Mouse (Mus musculus) kidney, adult 2 months (tissue): ENCODE data around the gene Cfb. TPM values are rescaled to one million over a fixed set of nuclear protein-coding genes. Genes with fewer than 3 reads are reported as not detected.

Experiments
- DNase-seq: peaks from one replicate; pipeline ENCODE4 v3.0.0; 2021
- H3K27ac ChIP-seq: fragments of 200-500 bp; 2 replicates; pipeline ENCODE4 v1.5.1; 2012; ENCODE audit warnings: low read depth, low read length, control low read depth, inconsistent platforms; ENCODE audit not compliant: insufficient read depth
- H3K27me3 ChIP-seq: fragments of 200-500 bp; replicated peaks from 2 replicates; pipeline ENCODE4 v1.6.1; 2012; ENCODE audit warnings: mild to moderate bottlenecking, moderate library complexity, low read length, inconsistent platforms; ENCODE audit not compliant: control insufficient read depth, insufficient read depth
- H3K36me3 ChIP-seq: fragments of 200-500 bp; 2 replicates; pipeline ENCODE4 v1.6.1; 2012; ENCODE audit warnings: mild to moderate bottlenecking, moderate library complexity, low read length, inconsistent platforms; ENCODE audit not compliant: control insufficient read depth, insufficient read depth
- H3K4me1 ChIP-seq: fragments of 200-500 bp; 2 replicates; pipeline ENCODE4 v1.6.1; 2011; ENCODE audit warnings: low read length; ENCODE audit not compliant: control insufficient read depth, insufficient read depth
- H3K4me3 ChIP-seq: fragments of 200-500 bp; 2 replicates; pipeline ENCODE4 v1.5.1; 2011; ENCODE audit warnings: mild to moderate bottlenecking, low read depth, low read length, control low read depth; ENCODE audit not compliant: insufficient read depth
- CTCF ChIP-seq: fragments of 200-500 bp; conservative IDR thresholded peaks from 2 replicates; pipeline ENCODE4 v1.5.1; 2011; ENCODE audit warnings: low read depth, mild to moderate bottlenecking, control low read depth, low read length, moderate library complexity, mixed read lengths; ENCODE audit not compliant: insufficient read depth, insufficient read length
- POLR2A ChIP-seq: fragments of 200-500 bp; IDR thresholded peaks from one replicate; pipeline ENCODE4 v1.6.1; 2011; ENCODE audit warnings: low read depth, low read length, control low read depth
- WGBS: fragments of 180-500 bp; shearing (Covaris S2); methylation state at CpG from one replicate; pipeline ENCODE4 v1.1.7; 2018; 5-methylcytosine and 5-hydroxymethylcytosine counted together
- polyA plus RNA-seq: library from polyadenylated mRNA; depleted of rRNA; stranded (reverse); fragments of >200 nt; gene quantifications from 2 replicates; pipeline ENCODE4 v1.2.3, GENCODE M21; 2012

Gene Cfb
- polyA plus RNA-seq, 1 experiment: 199 TPM

GRCm38 (mm10) chr17:34899053-34899889 lies 37.0 kb upstream of the Cfb start:
- no peak for TF ChIP-seq POLR2A
- TF ChIP-seq CTCF: no peak
- H3K4me1 ChIP-seq: no peaks in the 10 kb centered on the region
- under 1% methylated on average over 35 of the region's 45 CpGs for WGBS
- peak; percentile 68 for DNase-seq
- H3K36me3 ChIP-seq: no peaks in the 10 kb centered on the region; the same call in 1 of the 2 replicates
- H3K27ac ChIP-seq: peak overlapping the region; percentile 85
- peak overlapping the region; percentile 89 for H3K4me3 ChIP-seq
- H3K27me3 ChIP-seq: no peaks in the 10 kb centered on the region

DNA sequence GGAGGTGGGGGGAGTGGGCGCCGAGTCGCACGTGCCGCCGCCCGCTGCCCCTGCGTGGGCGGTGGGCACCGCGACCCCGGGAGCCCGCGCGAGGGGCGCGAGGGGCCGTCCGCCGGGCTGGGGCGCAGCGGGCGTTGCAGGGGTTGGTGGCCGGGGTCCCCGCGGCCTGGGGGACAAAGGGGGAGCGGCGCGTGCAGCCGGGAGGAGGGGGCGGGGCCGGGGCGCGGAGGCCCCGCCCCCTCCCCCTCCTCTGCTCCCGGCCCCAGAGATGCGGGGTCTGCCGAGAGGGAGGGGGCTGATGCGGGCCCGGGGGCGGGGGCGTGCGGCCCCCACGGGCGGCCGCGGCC lies 36.4 kb upstream of the Cfb start:
- peak; percentile 19 for DNase-seq

GRCm38 (mm10) chr17:34898160-34898586 lies 35.9 kb upstream of the Cfb start, which contains the start of the genes C2 and Ehmt2:
Gene C2, minus strand, starts transcription at chr17:34898265.
Gene Ehmt2, plus strand, starts transcription at chr17:34898469.
- no peak for TF ChIP-seq POLR2A
- no peak for TF ChIP-seq CTCF
- Histone ChIP-seq H3K27ac (peak within 1 kb of the TSS; percentile 87), H3K4me3 (peak within 1 kb of the TSS; percentile 89), H3K4me1 (no peaks in the 10 kb centered on the region; the same call in 1 of the 2 replicates), H3K36me3 (no peaks in the 10 kb centered on the region; the same call in 1 of the 2 replicates), H3K27me3 (no peaks in the 10 kb centered on the region)
- peak; percentile 87 for DNase-seq
- under 1% methylated on average over 27 of the region's 44 CpGs for WGBS

More for the DNA sequence above, 36.4 kb upstream of the Cfb start:
- no peaks in the 10 kb centered on the region; the same call in 1 of the 2 replicates for H3K4me1 ChIP-seq
- H3K27me3 ChIP-seq: no peaks in the 10 kb centered on the region
- H3K36me3 ChIP-seq: no peaks in the 10 kb centered on the region; the same call in 1 of the 2 replicates
- no peak overlapping the region for H3K27ac ChIP-seq
- TF ChIP-seq CTCF (no peak), POLR2A (no peak)
- peak overlapping the region; percentile 89 for H3K4me3 ChIP-seq
- 0% methylated on average over 29 of the region's 47 CpGs for WGBS

GRCm38 (mm10) chr17:34897373-34898159 lies 35.2 kb upstream of the Cfb start:
- Histone ChIP-seq H3K4me3 (peak overlapping the region; percentile 89), H3K36me3 (no peaks in the 10 kb centered on the region; the same call in 1 of the 2 replicates), H3K27ac (peak overlapping the region; percentile 87), H3K27me3 (no peaks in the 10 kb centered on the region), H3K4me1 (no peaks in the 10 kb centered on the region; the same call in 1 of the 2 replicates)
- TF ChIP-seq POLR2A: no peak
- no peak for TF ChIP-seq CTCF
- peak; percentile 47 for DNase-seq
- 17% methylated on average over 10 of the region's 10 CpGs for WGBS

GRCm38 (mm10) chr17:34896366-34896765 lies 34.0 kb upstream of the Cfb start:
- Histone ChIP-seq H3K4me1 (no peaks in the 10 kb centered on the region; the same call in 1 of the 2 replicates), H3K4me3 (no peak overlapping the region), H3K27me3 (no peaks in the 10 kb centered on the region), H3K27ac (no peak overlapping the region), H3K36me3 (no peaks in the 10 kb centered on the region)
- 83% methylated on average over 17 of the region's 17 CpGs for WGBS
- peak; percentile 19 for DNase-seq
- TF ChIP-seq POLR2A (no peak), CTCF (no peak)

GRCm38 (mm10) chr17:34895724-34896123 lies 33.4 kb upstream of the Cfb start:
- Histone ChIP-seq H3K4me3 (no peak overlapping the region), H3K4me1 (no peaks in the 10 kb centered on the region; the same call in 1 of the 2 replicates)

More at GRCm38 (mm10) chr17:34895724-34896123, 33.4 kb upstream of the Cfb start:
- Histone ChIP-seq H3K27ac (no peak overlapping the region), H3K27me3 (no peaks in the 10 kb centered on the region), H3K36me3 (no peaks in the 10 kb centered on the region)
- 94% methylated on average over 15 of the region's 15 CpGs for WGBS
- no peak for DNase-seq
- no peak for TF ChIP-seq POLR2A
- no peak for TF ChIP-seq CTCF
